Mouse (Mus musculus): ENCODE measurements around the gene Card10. TPM values are rescaled to one million over a fixed set of nuclear protein-coding genes. Genes with fewer than 3 reads are reported as not detected.

The Card10 gene
- polyA plus RNA-seq, 1 experiment from 2014 or later, result 6.6 TPM

- Histone ChIP-seq H3K27ac (no peak overlapping the region), H3K9ac (no peak overlapping the region), H3K4me1 (0 out of 2 replicates have a peak, but pooled peaks cover 5% of the 10 kb centered on the region), H3K4me3 (replicated peaks) (no peak overlapping the region), H3K27me3 (replicated peaks) (no peaks in the 10 kb centered on the region), H3K4me2 (no peak overlapping the region), H3K36me3 (peaks cover 6% of the 10 kb centered on the region; the same call in 1 of the 2 replicates), H3K9me3 (no peaks in the 10 kb centered on the region)
- 82% methylated on average over 5 of the region's 5 CpGs for WGBS
- ATAC-seq (ENCODE audit: insufficient read depth, low FRiP score, low read depth), result no peak
Observed at GRCm38 (mm10) chr15:78779690-78780089, 23.2 kb downstream of the Card10 start.

GRCm38 (mm10) chr15:78779253-78779652 is 23.6 kb downstream of the Card10 start:
- Histone ChIP-seq H3K27ac (no peak overlapping the region), H3K36me3 (peaks cover 6% of the 10 kb centered on the region; the same call in 1 of the 2 replicates), H3K4me2 (no peak overlapping the region), H3K4me3 (replicated peaks) (no peak overlapping the region), H3K9ac (no peak overlapping the region), H3K27me3 (replicated peaks) (no peaks in the 10 kb centered on the region), H3K9me3 (no peaks in the 10 kb centered on the region), H3K4me1 (0 out of 2 replicates have a peak, but pooled peaks cover 5% of the 10 kb centered on the region)
- WGBS, result 73% methylated on average over 8 of the region's 8 CpGs
- no peak for ATAC-seq (ENCODE audit: insufficient read depth, low FRiP score, low read depth)

GRCm38 (mm10) chr15:78778077-78778870 is 24.6 kb downstream of the Card10 start:
- Histone ChIP-seq H3K9me3 (no peaks in the 10 kb centered on the region), H3K27me3 (replicated peaks) (no peaks in the 10 kb centered on the region), H3K4me3 (replicated peaks) (no peak overlapping the region), H3K4me2 (no peak overlapping the region), H3K27ac (no peak overlapping the region), H3K4me1 (0 out of 2 replicates have a peak, but pooled peaks cover 5% of the 10 kb centered on the region), H3K36me3 (peaks cover 6% of the 10 kb centered on the region; the same call in 1 of the 2 replicates), H3K9ac (no peak overlapping the region)
- WGBS, result 51% methylated on average over 15 of the region's 15 CpGs
- ATAC-seq (ENCODE audit: insufficient read depth, low FRiP score, low read depth), result no peak

- Histone ChIP-seq H3K4me2 (peak within 1 kb of the TSS; percentile 45), H3K36me3 (peaks cover 6% of the 10 kb centered on the region; the same call in 1 of the 2 replicates), H3K9ac (no peak within 1 kb of the TSS), H3K4me1 (peaks cover 6% of the 10 kb centered on the region; the same call in 1 of the 2 replicates), H3K27me3 (replicated peaks) (no peaks in the 10 kb centered on the region), H3K4me3 (replicated peaks) (peak within 1 kb of the TSS; percentile 31), H3K27ac (peak within 1 kb of the TSS; percentile 54), H3K9me3 (no peaks in the 10 kb centered on the region)
- WGBS, result 3% methylated on average over 11 of the region's 11 CpGs
- peak; percentile 77 for ATAC-seq (ENCODE audit: insufficient read depth, low FRiP score, low read depth)
Observed at GRCm38 (mm10) chr15:78773290-78773729, 29.5 kb downstream of the Card10 start, which contains the start of gene Mfng. Mfng (minus strand) TSS chr15:78773475.

GRCm38 (mm10) chr15:78772856-78773255 is 30.0 kb downstream of the Card10 start:
- Histone ChIP-seq H3K27me3 (replicated peaks) (no peaks in the 10 kb centered on the region), H3K27ac (peak overlapping the region; percentile 54), H3K4me1 (peaks cover 6% of the 10 kb centered on the region; the same call in 1 of the 2 replicates), H3K9ac (no peak overlapping the region), H3K4me2 (peak overlapping the region; percentile 45), H3K4me3 (replicated peaks) (peak overlapping the region; percentile 31), H3K9me3 (no peaks in the 10 kb centered on the region), H3K36me3 (peaks cover 6% of the 10 kb centered on the region; the same call in 1 of the 2 replicates)
- 36% methylated on average over 14 of the region's 14 CpGs for WGBS
- no peak for ATAC-seq (ENCODE audit: insufficient read depth, low FRiP score, low read depth)

- no peaks in the 10 kb centered on the region for H3K9me3 ChIP-seq
- H3K36me3 ChIP-seq, result peaks cover 6% of the 10 kb centered on the region; the same call in 1 of the 2 replicates
- peak overlapping the region; percentile 54 for H3K27ac ChIP-seq
- H3K4me2 ChIP-seq, result peak overlapping the region; percentile 45
- H3K27me3 ChIP-seq (replicated peaks), result no peaks in the 10 kb centered on the region
- ATAC-seq (ENCODE audit: insufficient read depth, low FRiP score, low read depth), result no peak
- H3K4me3 ChIP-seq (replicated peaks), result peak overlapping the region; percentile 31
- H3K4me1 ChIP-seq, result peaks cover 6% of the 10 kb centered on the region; the same call in 1 of the 2 replicates
- WGBS, result 49% methylated on average over 4 of the region's 4 CpGs
- H3K9ac ChIP-seq, result no peak overlapping the region
Observed at GRCm38 (mm10) chr15:78772368-78772763, 30.5 kb downstream of the Card10 start.

- peak overlapping the region; percentile 63 for H3K27ac ChIP-seq
- H3K4me3 ChIP-seq (replicated peaks), result peak overlapping the region; percentile 31
- H3K4me1 ChIP-seq, result peaks cover 6% of the 10 kb centered on the region; the same call in 1 of the 2 replicates
- no peak overlapping the region for H3K9ac ChIP-seq
- no peaks in the 10 kb centered on the region for H3K27me3 ChIP-seq (replicated peaks)
- ATAC-seq (ENCODE audit: insufficient read depth, low FRiP score, low read depth), result peak; percentile 12; the same call in 1 of the 2 replicates
- H3K9me3 ChIP-seq, result no peaks in the 10 kb centered on the region
- H3K4me2 ChIP-seq, result peak overlapping the region; percentile 45
- WGBS, result 68% methylated on average over 19 of the region's 19 CpGs
- H3K36me3 ChIP-seq, result peaks cover 6% of the 10 kb centered on the region; the same call in 1 of the 2 replicates
Observed at GRCm38 (mm10) chr15:78771531-78772367, 31.1 kb downstream of the Card10 start.

GRCm38 (mm10) chr15:78770983-78771355 is 31.9 kb downstream of the Card10 start:
- 39% methylated on average over 5 of the region's 5 CpGs for WGBS
- peak overlapping the region; percentile 45 for H3K4me2 ChIP-seq
- ATAC-seq (ENCODE audit: insufficient read depth, low FRiP score, low read depth), result no peak
- H3K4me1 ChIP-seq, result peaks cover 6% of the 10 kb centered on the region; the same call in 1 of the 2 replicates
- H3K27ac ChIP-seq, result peak overlapping the region; percentile 63
- H3K4me3 ChIP-seq (replicated peaks), result peak overlapping the region; percentile 31; the same call in 1 of the 2 replicates
- H3K9me3 ChIP-seq, result no peaks in the 10 kb centered on the region
- H3K27me3 ChIP-seq (replicated peaks), result no peaks in the 10 kb centered on the region
- H3K9ac ChIP-seq, result no peak overlapping the region
- no peaks in the 10 kb centered on the region for H3K36me3 ChIP-seq

GRCm38 (mm10) chr15:78770234-78770982 is 32.4 kb downstream of the Card10 start:
- ATAC-seq (ENCODE audit: insufficient read depth, low FRiP score, low read depth), result no peak
- H3K4me1 ChIP-seq, result peaks cover 6% of the 10 kb centered on the region; the same call in 1 of the 2 replicates

GRCm38 (mm10) chr15:78769064-78769463 is 33.8 kb downstream of the Card10 start:
- no peak for ATAC-seq (ENCODE audit: insufficient read depth, low FRiP score, low read depth)
- no peaks in the 10 kb centered on the region for H3K27me3 ChIP-seq (replicated peaks)
- H3K27ac ChIP-seq, result no peak overlapping the region
- H3K4me3 ChIP-seq (replicated peaks), result no peak overlapping the region
- H3K36me3 ChIP-seq, result no peaks in the 10 kb centered on the region
- peaks cover 6% of the 10 kb centered on the region; the same call in 1 of the 2 replicates for H3K4me1 ChIP-seq
- no peak overlapping the region for H3K4me2 ChIP-seq
- no peak overlapping the region for H3K9ac ChIP-seq
- 88% methylated on average over 4 of the region's 4 CpGs for WGBS
- no peaks in the 10 kb centered on the region for H3K9me3 ChIP-seq

More at GRCm38 (mm10) chr15:78770234-78770982, 32.4 kb downstream of the Card10 start:
- WGBS, result 61% methylated on average over 9 of the region's 9 CpGs
- no peak overlapping the region for H3K9ac ChIP-seq
- no peaks in the 10 kb centered on the region for H3K36me3 ChIP-seq
- H3K9me3 ChIP-seq, result no peaks in the 10 kb centered on the region
- no peak overlapping the region; the same call in 1 of the 2 replicates for H3K4me3 ChIP-seq (replicated peaks)
- H3K4me2 ChIP-seq, result peak overlapping the region; percentile 45
- no peaks in the 10 kb centered on the region for H3K27me3 ChIP-seq (replicated peaks)
- no peak overlapping the region for H3K27ac ChIP-seq

- H3K4me1 ChIP-seq, result no peaks in the 10 kb centered on the region
- H3K9ac ChIP-seq, result no peak overlapping the region
- 82% methylated on average over 5 of the region's 5 CpGs for WGBS
- H3K9me3 ChIP-seq, result no peaks in the 10 kb centered on the region
- no peak for ATAC-seq (ENCODE audit: insufficient read depth, low FRiP score, low read depth)
- H3K27ac ChIP-seq, result no peak overlapping the region
- no peaks in the 10 kb centered on the region for H3K27me3 ChIP-seq (replicated peaks)
- no peak overlapping the region for H3K4me2 ChIP-seq
- no peak overlapping the region for H3K4me3 ChIP-seq (replicated peaks)
- H3K36me3 ChIP-seq, result no peaks in the 10 kb centered on the region
Observed at GRCm38 (mm10) chr15:78763704-78764103, 39.1 kb downstream of the Card10 start.

Data from stomach, embryonic 15.5 days (tissue).